Mouse (Mus musculus) lung, adult 2 months (tissue): ENCODE results near the gene Trp53bp1.

Experiments used
- CTCF ChIP-seq: fragments of 200-500 bp; IDR thresholded peaks from 2 replicates; pipeline ENCODE4 v1.5.1; 2011; ENCODE audit warnings: mild to moderate bottlenecking, low read length, control low read depth; ENCODE audit not compliant: insufficient read depth
- POLR2A ChIP-seq: fragments of 200-500 bp; IDR thresholded peaks from 2 replicates; pipeline ENCODE4 v1.6.1; 2011; ENCODE audit warnings: low read depth, mild to moderate bottlenecking, control low read depth, low read length, borderline replicate concordance; ENCODE audit errors: extremely low read depth

DNA sequence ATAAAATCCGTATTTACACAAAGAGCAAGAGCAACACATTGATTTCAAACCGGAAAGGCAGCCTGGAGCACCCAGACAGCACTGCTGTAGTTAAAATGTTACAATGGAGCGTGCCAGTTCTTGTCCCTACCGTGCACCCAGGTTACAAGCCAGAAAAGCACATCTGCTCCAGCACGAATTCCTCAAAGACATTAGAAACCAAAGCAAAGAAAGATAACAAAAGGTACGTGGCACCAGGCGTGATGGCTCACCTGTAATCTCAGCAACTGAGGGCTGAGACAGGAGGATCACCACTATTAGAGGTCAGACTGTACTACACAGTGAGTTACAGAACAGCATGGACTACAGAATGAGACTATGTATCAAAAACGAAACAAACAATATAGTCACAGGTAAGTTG lies 2.8 kb downstream of the Trp53bp1 start:
- no peak for TF ChIP-seq CTCF
- no peak for TF ChIP-seq POLR2A
